Mouse (Mus musculus): ENCODE measurements around the gene Gm49450. TPM values are rescaled to one million over a fixed set of nuclear protein-coding genes. Genes with fewer than 3 reads are reported as not detected.

Gene Gm49450
- 70.5 TPM in 1 of 2 replicates, not detected in the other for polyA plus RNA-seq (2012; rRNA removed)

GRCm38 (mm10) chr15:98953401-98954356 lies at the start of gene Gm49450, which contains the start of gene Tuba1a:
TSS of gene Gm49450 (minus strand) at chr15:98953551.
TSS of gene Tuba1a (minus strand) at chr15:98953703.

DNA sequence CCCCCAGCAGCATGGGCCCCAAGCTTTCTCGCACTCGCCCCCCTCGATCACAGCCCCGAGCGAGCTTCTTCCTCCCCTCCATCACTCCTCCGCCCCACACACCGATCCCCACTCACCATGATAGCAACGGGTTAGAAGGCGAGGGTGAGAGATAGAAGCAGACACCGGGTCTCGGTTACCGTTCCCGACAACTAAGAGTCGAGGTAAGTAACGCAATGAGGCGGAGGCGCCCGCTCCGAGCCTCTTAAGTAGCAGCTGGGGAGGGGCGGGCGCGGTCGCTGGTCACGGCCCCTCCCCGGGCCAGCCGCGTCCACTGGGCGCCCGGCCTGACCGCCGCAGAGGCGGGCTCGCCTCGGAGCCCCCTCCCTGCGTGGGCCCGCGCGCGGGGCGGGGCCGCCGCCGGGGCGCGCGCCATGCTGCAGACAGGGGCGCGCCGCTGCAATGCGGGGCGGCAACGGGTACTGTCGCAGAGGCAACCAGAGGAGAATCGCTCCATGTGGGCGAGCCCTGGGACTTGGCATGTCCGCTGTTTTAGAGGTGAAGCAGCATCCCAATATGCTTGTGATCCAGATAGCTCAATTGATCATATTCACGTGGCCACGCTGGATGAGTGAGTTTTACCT lies 19.0 kb downstream of the Gm49450 start, which contains the start of gene Tuba1b:
Gene Tuba1b (minus strand): TSS at position 349 of the 623 bp plus-strand sequence.

DNA sequence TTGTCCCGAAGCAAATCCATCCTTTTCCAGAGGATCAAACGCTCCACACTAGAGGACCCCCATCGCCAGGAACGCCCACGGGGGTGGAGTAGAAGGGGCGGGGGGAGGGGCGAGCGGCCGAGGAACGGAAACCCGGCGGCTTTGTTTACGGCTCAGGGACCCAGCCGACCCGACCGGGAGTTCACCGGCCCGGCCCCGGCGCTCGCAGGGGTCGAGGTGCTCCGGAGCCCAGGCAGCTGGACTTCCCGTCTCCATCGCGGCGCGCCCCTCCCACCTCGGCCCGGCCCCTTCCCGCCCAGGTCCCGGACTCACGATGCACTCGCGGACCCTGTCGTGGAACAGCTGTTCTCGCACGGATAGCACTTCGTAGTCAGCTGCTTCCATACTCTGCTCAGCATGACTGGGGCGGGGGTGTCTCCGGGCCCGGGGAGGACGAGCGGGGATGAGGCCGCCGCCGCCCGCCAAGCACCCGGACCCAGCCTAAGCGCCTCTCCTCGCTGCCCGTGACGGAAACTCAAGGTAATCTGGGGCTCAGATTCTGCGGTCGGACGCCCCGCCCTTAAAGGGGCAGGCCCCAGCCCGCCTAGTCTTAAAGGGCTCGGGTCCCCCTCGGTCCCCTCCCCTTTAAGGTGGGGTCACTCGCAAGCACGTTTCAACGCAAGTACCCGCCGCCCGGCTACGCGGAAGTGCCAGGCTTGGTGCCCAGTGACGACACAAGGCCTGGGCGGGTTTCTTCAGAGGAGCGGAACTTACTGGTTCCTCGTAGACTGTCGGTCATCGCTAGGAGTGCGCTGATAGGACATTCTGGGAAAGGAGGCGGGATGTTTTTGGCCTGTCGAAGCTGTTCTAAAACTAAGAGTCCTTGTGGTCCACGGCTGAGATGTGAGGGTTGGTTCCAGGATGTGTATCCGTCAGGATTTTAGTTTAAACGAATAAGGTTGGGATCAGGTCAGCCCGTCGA lies 35.5 kb downstream of the Gm49450 start, which contains the start of gene Lmbr1l:
Gene Lmbr1l (minus strand): TSS at position 694 of the 961 bp plus-strand sequence.

GRCm38 (mm10) chr15:98897928-98898800 lies 55.2 kb downstream of the Gm49450 start, which contains the start of gene Dhh:
TSS of gene Dhh (minus strand) at chr15:98898540.

DNA sequence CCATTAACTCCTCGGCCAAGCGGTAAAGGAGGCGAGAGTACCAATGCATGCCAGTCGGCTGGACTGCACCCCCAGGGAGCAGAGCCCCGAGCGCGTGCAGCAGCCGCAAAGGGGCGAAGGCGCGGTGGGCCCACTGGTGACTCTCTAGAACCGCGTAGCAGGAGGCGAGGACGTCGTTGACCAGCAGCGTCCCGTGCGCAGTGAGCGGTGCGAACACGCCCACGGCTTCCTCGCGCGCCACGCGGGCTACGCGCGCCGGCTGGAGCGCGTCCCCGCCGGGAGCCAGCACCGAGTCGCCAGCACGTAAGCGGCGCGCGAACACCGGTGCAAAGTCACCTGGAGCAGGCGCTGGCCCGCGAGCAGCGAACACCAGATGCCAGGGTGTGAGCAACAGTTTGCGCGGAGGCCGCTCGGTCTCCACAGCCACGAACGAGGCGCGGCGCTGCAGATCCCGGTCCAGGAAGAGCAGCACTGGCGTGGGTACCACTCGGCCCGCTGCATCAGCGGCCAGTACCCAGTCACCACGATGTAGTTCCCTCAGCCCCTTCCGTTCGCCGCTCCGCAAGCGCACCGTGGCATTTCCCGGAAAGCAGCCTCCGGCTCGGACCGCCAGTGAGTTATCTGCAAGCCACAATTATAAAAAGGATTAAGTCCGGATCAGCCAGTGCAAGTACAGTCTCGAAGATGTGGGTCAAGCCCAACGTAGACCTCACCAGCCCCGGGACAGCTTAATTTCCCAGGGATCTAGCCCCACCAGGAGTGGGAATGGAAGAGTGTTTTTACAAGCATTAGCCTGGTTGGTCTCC lies 59.2 kb downstream of the Gm49450 start, which contains the start of gene Rhebl1:
Gene Rhebl1 (minus strand): TSS at position 601 of the 806 bp plus-strand sequence.

Other genes with a start within 250 kb of the Gm49450 start
- gene Ccdc65, start 245.3 kb downstream of the Gm49450 start, polyA plus RNA-seq (2012; rRNA removed) = 0.70 and 1.4 TPM in 2 replicates
- 10.1 and 11.2 TPM in 2 replicates for gene Fkbp11, start 225.4 kb downstream of the Gm49450 start, polyA plus RNA-seq (2012; rRNA removed)
- 72.2 and 83.4 TPM in 2 replicates for gene Arf3, start 190.3 kb downstream of the Gm49450 start, polyA plus RNA-seq (2012; rRNA removed)
- gene Wnt10b, start 175.4 kb downstream of the Gm49450 start, polyA plus RNA-seq (2012; rRNA removed) = 0.72 and 2.0 TPM in 2 replicates
- gene Wnt1, start 163.7 kb downstream of the Gm49450 start, polyA plus RNA-seq (2012; rRNA removed) = 3.5 and 7.9 TPM in 2 replicates
- 0.55 and 1.2 TPM in 2 replicates for gene Ddn, start 144.1 kb downstream of the Gm49450 start, polyA plus RNA-seq (2012; rRNA removed)
- gene Prkag1, start 122.0 kb downstream of the Gm49450 start, polyA plus RNA-seq (2012; rRNA removed) = 75.6 and 78.9 TPM in 2 replicates
- gene Kmt2d, start 82.3 kb downstream of the Gm49450 start, polyA plus RNA-seq (2012; rRNA removed) = 37.9 and 38.9 TPM in 2 replicates
- 11.3 and 19.2 TPM in 2 replicates for gene Rhebl1, start 59.0 kb downstream of the Gm49450 start, polyA plus RNA-seq (2012; rRNA removed)
- gene Dhh, start 55.0 kb downstream of the Gm49450 start, polyA plus RNA-seq (2012; rRNA removed) = 0.56 and 0.96 TPM in 2 replicates
- 57.1 and 72.0 TPM in 2 replicates for gene Lmbr1l, start 35.3 kb downstream of the Gm49450 start, polyA plus RNA-seq (2012; rRNA removed)
- 2,005 and 2,656 TPM in 2 replicates for gene Tuba1b, start 19.0 kb downstream of the Gm49450 start, polyA plus RNA-seq (2012; rRNA removed)
- gene Tuba1a, start 152 bp upstream of the Gm49450 start, polyA plus RNA-seq (2012; rRNA removed) = 3,950 and 4,162 TPM in 2 replicates
- 112 and 136 TPM in 2 replicates for gene Tuba1c, start 76.3 kb upstream of the Gm49450 start, polyA plus RNA-seq (2012; rRNA removed)
- gene Prph, start 101.6 kb upstream of the Gm49450 start, polyA plus RNA-seq (2012; rRNA removed) = 20.1 and 28.7 TPM in 2 replicates
- 40.3 and 43.9 TPM in 2 replicates for gene Troap, start 121.0 kb upstream of the Gm49450 start, polyA plus RNA-seq (2012; rRNA removed)
- 8.0 and 12.4 TPM in 2 replicates for gene C1ql4, start 134.3 kb upstream of the Gm49450 start, polyA plus RNA-seq (2012; rRNA removed)
- 2.5 and 3.1 TPM in 2 replicates for gene Dnajc22, start 139.6 kb upstream of the Gm49450 start, polyA plus RNA-seq (2012; rRNA removed)
- gene Spats2, start 172.4 kb upstream of the Gm49450 start, polyA plus RNA-seq (2012; rRNA removed) = 58.7 and 72.5 TPM in 2 replicates